Mouse (Mus musculus): ENCODE results near the gene Gtf3c3. TPM values are rescaled to one million over a fixed set of nuclear protein-coding genes. Genes with fewer than 3 reads are reported as not detected.

Gtf3c3 gene
- polyA plus RNA-seq, 1 experiment from 2014 or later, result 42.7 TPM

DNA sequence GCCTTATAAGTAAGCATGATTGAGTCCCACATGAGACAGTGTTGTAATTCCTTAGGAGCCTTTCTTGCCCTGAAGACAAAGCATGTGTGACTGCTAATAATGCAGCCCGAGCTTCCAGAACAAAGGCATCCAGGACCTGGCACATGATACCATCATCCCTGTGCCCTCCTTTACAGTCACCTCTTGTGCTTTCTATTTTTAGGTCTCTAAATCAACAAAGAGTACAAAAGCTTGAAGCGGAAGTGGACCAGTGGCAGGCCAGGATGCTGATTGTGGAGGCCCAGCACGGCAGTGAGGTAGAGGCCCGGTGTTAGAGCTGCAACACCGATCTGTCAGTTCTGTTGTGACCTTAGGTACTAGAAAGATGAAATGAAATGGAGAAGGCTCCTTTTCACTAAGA, 83.3 kb downstream of the Gtf3c3 start:
- H3K9me3 ChIP-seq (replicated peaks; ENCODE audit: control insufficient read depth, low read length), result no peaks in the 10 kb centered on the region
- no peak overlapping the region for H3K9ac ChIP-seq (replicated peaks; ENCODE audit: low read length)
- no peaks in the 10 kb centered on the region for H3K36me3 ChIP-seq (replicated peaks; ENCODE audit: control insufficient read depth, insufficient read depth, low read depth, low read length)
- H3K4me3 ChIP-seq (ENCODE audit: low read depth, low read length), result no peak overlapping the region
- 79% methylated on average over 5 of the region's 5 CpGs for WGBS
- H3K4me1 ChIP-seq (ENCODE audit: control insufficient read depth, insufficient read depth, low read length), result no peaks in the 10 kb centered on the region
- H3K4me2 ChIP-seq (ENCODE audit: low read depth, low read length), result no peak overlapping the region
- DNase-seq (ENCODE audit: low spot score) (no peak), ATAC-seq (replicated peaks; ENCODE audit: insufficient number of reproducible peaks, low FRiP score, low TSS enrichment, low read depth) (no peak)
- H3K27me3 ChIP-seq (ENCODE audit: control insufficient read depth, insufficient read depth, low read length), result no peaks in the 10 kb centered on the region
- H3K27ac ChIP-seq (replicated peaks; ENCODE audit: low read depth, low read length), result no peak overlapping the region

DNA sequence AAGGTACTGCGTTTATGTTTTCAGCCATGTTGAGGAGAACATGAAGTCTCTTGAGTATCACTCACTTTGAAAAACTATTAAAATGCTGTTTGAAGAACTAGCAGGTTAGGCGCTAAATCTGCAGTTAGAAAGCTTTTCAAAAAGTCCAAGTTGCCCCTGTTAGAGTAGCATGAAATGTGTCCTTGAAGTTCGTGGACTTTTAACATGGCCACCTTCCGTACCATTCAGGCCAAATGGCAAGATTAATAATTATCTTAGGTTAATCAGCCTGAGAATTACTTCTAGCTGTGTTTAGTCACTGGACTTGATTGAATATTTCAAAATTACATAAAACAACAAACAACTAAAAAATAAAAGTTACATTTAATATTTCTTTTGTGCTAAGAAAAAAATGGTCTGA, 84.0 kb downstream of the Gtf3c3 start:
- H3K27me3 ChIP-seq (ENCODE audit: control insufficient read depth, insufficient read depth, low read length), result no peaks in the 10 kb centered on the region
- H3K9ac ChIP-seq (replicated peaks; ENCODE audit: low read length), result no peak overlapping the region
- ATAC-seq (replicated peaks; ENCODE audit: insufficient number of reproducible peaks, low FRiP score, low TSS enrichment, low read depth) (no peak), DNase-seq (ENCODE audit: low spot score) (no peak)
- H3K36me3 ChIP-seq (replicated peaks; ENCODE audit: control insufficient read depth, insufficient read depth, low read depth, low read length), result no peaks in the 10 kb centered on the region
- 92% methylated on average over 4 of the region's 4 CpGs for WGBS
- no peaks in the 10 kb centered on the region for H3K9me3 ChIP-seq (replicated peaks; ENCODE audit: control insufficient read depth, low read length)
- no peak overlapping the region for H3K27ac ChIP-seq (replicated peaks; ENCODE audit: low read depth, low read length)
- H3K4me1 ChIP-seq (ENCODE audit: control insufficient read depth, insufficient read depth, low read length), result no peaks in the 10 kb centered on the region
- H3K4me3 ChIP-seq (ENCODE audit: low read depth, low read length), result no peak overlapping the region
- no peak overlapping the region for H3K4me2 ChIP-seq (ENCODE audit: low read depth, low read length)

Other genes starting within 250 kb of the Gtf3c3 start
- gene Hecw2, start 243.8 kb downstream of the Gtf3c3 start, polyA plus RNA-seq (2014; fragmentation: Nextera tagmentation; extraction: Ambion mirVana), result 2.7 and 3.0 TPM in 2 replicates
- 0.38 and 0.62 TPM in 2 replicates for gene Ccdc150, start 188.3 kb downstream of the Gtf3c3 start, polyA plus RNA-seq (2014; fragmentation: Nextera tagmentation; extraction: Ambion mirVana)
- gene Pgap1, start 118.7 kb upstream of the Gtf3c3 start, polyA plus RNA-seq (2014; fragmentation: Nextera tagmentation; extraction: Ambion mirVana), result 7.3 and 7.7 TPM in 2 replicates

Data from embryonic facial prominence, embryonic 11.5 days (tissue).